Mouse (Mus musculus): ENCODE data around the gene Nle1. TPM values are rescaled to one million over a fixed set of nuclear protein-coding genes. Genes with fewer than 3 reads are reported as not detected.
"Not testable (repeated sequence)": the region's sequence is repeated elsewhere in the genome, so short reads cannot be mapped to it uniquely, and the experiment has no call there.

Nle1 gene
- polyA plus RNA-seq (2017; shearing (Covaris generic)) = 10 to 100 TPM; 44.3 to 71.1 TPM

GRCm38 (mm10) chr11:82907651-82908607, at the start of gene Nle1:
Nle1 (minus strand) TSS chr11:82908411.
- ATAC-seq = peak; percentile 94

- no peak for ATAC-seq
These were observed 48.7 kb upstream of the Nle1 start for GRCm38 (mm10) chr11:82956925-82957324.

- peak; percentile 38 for ATAC-seq
These were observed 46.4 kb upstream of the Nle1 start for GRCm38 (mm10) chr11:82954631-82955030.

- ATAC-seq = peak; percentile 81
These were observed 44.7 kb upstream of the Nle1 start for GRCm38 (mm10) chr11:82952612-82953542.

- ATAC-seq = peak; percentile 16
These were observed 43.8 kb upstream of the Nle1 start for GRCm38 (mm10) chr11:82951865-82952611.

- ATAC-seq = no peak
These were observed 42.7 kb upstream of the Nle1 start, which contains the start of gene Slfn5 for GRCm38 (mm10) chr11:82950736-82951481. Slfn5 (plus strand) TSS chr11:82951349.

- no peak for ATAC-seq
These were observed 40.8 kb upstream of the Nle1 start for GRCm38 (mm10) chr11:82949036-82949435.

GRCm38 (mm10) chr11:82947457-82947856, 39.2 kb upstream of the Nle1 start:
- ATAC-seq = peak; percentile 78

GRCm38 (mm10) chr11:82945636-82946035, 37.4 kb upstream of the Nle1 start:
- ATAC-seq = no peak

GRCm38 (mm10) chr11:82943336-82943735, 35.1 kb upstream of the Nle1 start:
- no peak for ATAC-seq

- no peak for ATAC-seq
These were observed 25.0 kb upstream of the Nle1 start for GRCm38 (mm10) chr11:82933186-82933585.

GRCm38 (mm10) chr11:82931671-82932450, 23.6 kb upstream of the Nle1 start:
- not testable (repeated sequence) for ATAC-seq

- ATAC-seq = not testable (repeated sequence)
These were observed 22.9 kb upstream of the Nle1 start for GRCm38 (mm10) chr11:82931161-82931560.

GRCm38 (mm10) chr11:82930391-82930955, 22.3 kb upstream of the Nle1 start:
- ATAC-seq = not testable (repeated sequence)

- no peak for ATAC-seq
These were observed 21.4 kb upstream of the Nle1 start for GRCm38 (mm10) chr11:82929633-82929950.

- ATAC-seq = no peak
These were observed 20.9 kb upstream of the Nle1 start for GRCm38 (mm10) chr11:82928897-82929632.

- ATAC-seq = not testable (repeated sequence)
These were observed 15.7 kb upstream of the Nle1 start for GRCm38 (mm10) chr11:82923910-82924309.

GRCm38 (mm10) chr11:82921691-82922090, 13.5 kb upstream of the Nle1 start:
- no peak for ATAC-seq

- ATAC-seq = no peak
These were observed 12.6 kb upstream of the Nle1 start for GRCm38 (mm10) chr11:82920768-82921167.
